Mouse (Mus musculus): Measurements from ENCODE around the gene Fam184b. TPM values are rescaled to one million over a fixed set of nuclear protein-coding genes. Genes with fewer than 3 reads are reported as not detected.

The Fam184b gene
- polyA plus RNA-seq, 1 experiment from 2014 or later, result 2.1 TPM

DNA sequence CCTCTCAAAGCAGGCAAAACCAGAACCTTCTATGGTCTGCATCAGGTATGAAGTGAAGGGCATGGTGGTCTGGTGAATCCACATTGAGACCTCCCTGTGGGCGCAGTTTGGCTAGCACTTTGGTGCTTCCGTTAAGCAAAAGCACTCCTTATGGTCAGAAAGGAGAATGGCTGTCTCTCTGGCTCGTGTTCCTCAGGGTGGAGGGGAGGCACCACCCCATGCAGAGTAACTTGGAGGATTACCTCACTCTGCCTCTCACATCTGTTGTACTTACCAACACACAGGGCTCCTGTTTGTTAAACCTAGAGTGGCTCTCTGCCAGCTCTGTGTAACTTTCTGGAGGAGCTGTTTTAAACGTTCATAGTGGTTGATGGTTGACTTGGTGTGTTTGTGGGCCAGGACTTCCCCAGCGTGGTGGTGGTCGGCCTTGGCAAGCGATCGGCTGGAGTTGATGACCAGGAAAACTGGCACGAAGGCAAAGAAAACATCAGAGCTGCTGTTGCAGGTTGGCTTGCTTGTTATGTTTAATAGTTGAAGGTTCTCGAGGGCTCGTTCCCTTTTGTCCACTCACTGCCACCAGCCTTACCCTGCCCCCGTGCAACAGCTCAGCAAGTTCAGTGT is 142.4 kb downstream of the Fam184b start:
- 93% methylated on average over 12 of the region's 12 CpGs for WGBS
- no peak overlapping the region for H3K27ac ChIP-seq
- no peak overlapping the region for H3K9ac ChIP-seq
- H3K4me3 ChIP-seq, result no peak overlapping the region
- H3K36me3 ChIP-seq, result peaks cover 36% of the 10 kb centered on the region
- H3K27me3 ChIP-seq, result no peaks in the 10 kb centered on the region
- peaks cover 16% of the 10 kb centered on the region for H3K4me1 ChIP-seq (replicated peaks)
- H3K4me2 ChIP-seq, result no peak overlapping the region
- ATAC-seq (ENCODE audit: low FRiP score), result no peak
- no peaks in the 10 kb centered on the region for H3K9me3 ChIP-seq

DNA sequence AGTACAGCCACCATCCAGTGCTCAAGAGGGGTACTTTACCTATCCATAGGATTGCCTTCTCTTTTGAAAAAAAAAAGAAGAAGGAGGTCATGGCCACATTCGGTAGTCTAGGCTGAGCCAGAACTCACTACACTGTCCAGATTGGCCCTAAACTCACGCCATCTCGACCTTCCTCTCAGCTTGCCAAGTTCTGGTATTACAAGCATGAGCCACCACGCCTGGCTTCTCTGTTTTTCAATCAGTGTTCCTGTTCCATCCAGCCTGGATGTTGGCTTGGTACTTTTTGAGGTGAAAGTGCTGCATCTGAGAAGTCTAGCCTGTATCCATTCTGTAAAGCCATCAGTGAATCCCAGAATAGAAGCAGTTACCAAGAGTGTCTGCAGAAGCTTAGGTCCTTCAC is 142.9 kb downstream of the Fam184b start:
- H3K36me3 ChIP-seq, result peaks cover 31% of the 10 kb centered on the region
- 0 out of 2 replicates have a peak, but pooled peaks cover under 1% of the 10 kb centered on the region for H3K27me3 ChIP-seq
- ATAC-seq (ENCODE audit: low FRiP score), result no peak
- H3K4me1 ChIP-seq (replicated peaks), result peaks cover 16% of the 10 kb centered on the region
- H3K9ac ChIP-seq, result no peak overlapping the region
- no peaks in the 10 kb centered on the region for H3K9me3 ChIP-seq
- WGBS, result 92% methylated on average over 4 of the region's 4 CpGs
- no peak overlapping the region for H3K4me2 ChIP-seq
- no peak overlapping the region for H3K27ac ChIP-seq
- H3K4me3 ChIP-seq, result no peak overlapping the region

GRCm38 (mm10) chr5:45496042-45496441 is 143.4 kb downstream of the Fam184b start:
- no peak overlapping the region for H3K9ac ChIP-seq
- ATAC-seq (ENCODE audit: low FRiP score), result no peak
- no peak overlapping the region for H3K27ac ChIP-seq
- H3K4me1 ChIP-seq (replicated peaks), result peaks cover 16% of the 10 kb centered on the region
- no peak overlapping the region for H3K4me2 ChIP-seq
- H3K4me3 ChIP-seq, result no peak overlapping the region
- H3K9me3 ChIP-seq, result no peaks in the 10 kb centered on the region
- H3K27me3 ChIP-seq, result 0 out of 2 replicates have a peak, but pooled peaks cover 4% of the 10 kb centered on the region
- peaks cover 27% of the 10 kb centered on the region for H3K36me3 ChIP-seq

DNA sequence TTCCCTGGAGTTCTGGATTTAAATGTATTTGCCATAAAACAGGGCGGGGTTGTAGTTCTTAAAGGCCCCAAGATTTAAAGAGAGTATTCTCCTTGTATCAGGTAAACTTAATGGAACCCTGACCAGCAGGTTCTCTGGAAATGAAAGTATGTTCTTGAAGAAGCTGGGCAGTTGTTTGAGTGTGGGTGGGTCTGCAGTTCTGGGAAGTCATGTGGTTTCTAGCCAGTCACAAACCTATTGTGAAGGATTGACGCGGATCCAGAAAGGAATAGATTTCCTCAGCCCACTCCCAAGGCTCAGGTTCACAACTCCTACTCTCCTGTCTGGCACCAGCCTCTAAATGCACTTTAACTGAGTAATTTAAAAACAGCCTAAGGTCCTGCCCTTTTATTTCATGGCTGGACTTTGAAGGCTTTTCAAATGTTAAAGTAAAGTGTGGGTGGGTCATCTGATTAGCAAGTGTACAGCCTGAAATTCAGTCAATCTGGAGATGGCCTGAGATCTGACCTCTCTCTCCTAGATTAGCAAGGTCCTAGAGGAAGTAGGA is 143.9 kb downstream of the Fam184b start:
- Histone ChIP-seq H3K27ac (no peak overlapping the region), H3K4me1 (replicated peaks) (peaks cover 16% of the 10 kb centered on the region), H3K36me3 (peaks cover 23% of the 10 kb centered on the region), H3K27me3 (0 out of 2 replicates have a peak, but pooled peaks cover 4% of the 10 kb centered on the region), H3K4me2 (no peak overlapping the region), H3K9me3 (no peaks in the 10 kb centered on the region), H3K4me3 (no peak overlapping the region), H3K9ac (no peak overlapping the region)
- WGBS, result 90% methylated on average over 3 of the region's 3 CpGs
- ATAC-seq (ENCODE audit: low FRiP score), result no peak

DNA sequence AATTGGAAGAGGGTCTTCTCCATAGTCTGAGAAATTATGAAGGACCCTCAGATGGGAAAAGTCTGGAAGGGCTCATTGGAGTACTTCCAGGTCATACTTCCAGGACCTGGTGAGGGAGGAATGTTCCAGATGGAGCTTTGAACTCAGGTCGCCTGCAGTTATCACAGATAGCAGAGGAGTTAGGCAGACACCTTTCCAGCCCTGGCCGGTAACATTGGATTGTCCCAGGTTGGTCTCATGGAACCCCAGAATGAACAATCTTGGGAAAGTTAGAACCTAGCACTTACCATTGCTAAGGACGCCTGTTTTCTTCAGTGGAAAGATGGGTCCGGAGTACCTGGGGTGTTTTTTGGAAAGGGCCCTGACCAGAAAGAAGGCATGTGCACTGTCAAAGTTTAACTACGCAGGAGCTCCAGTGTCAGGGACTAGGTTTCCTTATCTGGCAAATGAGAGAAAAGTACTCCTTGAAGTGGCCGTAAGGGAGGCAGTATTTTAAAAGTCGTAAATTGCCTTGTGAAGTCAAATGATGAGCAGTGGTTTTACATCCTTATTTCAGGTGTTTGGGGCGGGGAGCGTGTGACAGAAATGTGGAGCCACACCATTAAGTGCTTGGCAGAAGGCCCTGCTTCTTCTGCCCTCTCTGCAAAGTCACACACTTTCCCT is 145.2 kb downstream of the Fam184b start:
- 0 out of 2 replicates have a peak, but pooled peaks have one; percentile 1 for ATAC-seq (ENCODE audit: low FRiP score)
- Histone ChIP-seq H3K27ac (no peak overlapping the region), H3K4me3 (peak overlapping the region; percentile 70), H3K4me2 (peak overlapping the region; percentile 77), H3K9ac (peak overlapping the region; percentile 78), H3K27me3 (0 out of 2 replicates have a peak, but pooled peaks cover 4% of the 10 kb centered on the region), H3K4me1 (replicated peaks) (peaks cover 16% of the 10 kb centered on the region), H3K36me3 (peaks cover 15% of the 10 kb centered on the region), H3K9me3 (no peaks in the 10 kb centered on the region)
- WGBS, result 67% methylated on average over 9 of the region's 9 CpGs

DNA sequence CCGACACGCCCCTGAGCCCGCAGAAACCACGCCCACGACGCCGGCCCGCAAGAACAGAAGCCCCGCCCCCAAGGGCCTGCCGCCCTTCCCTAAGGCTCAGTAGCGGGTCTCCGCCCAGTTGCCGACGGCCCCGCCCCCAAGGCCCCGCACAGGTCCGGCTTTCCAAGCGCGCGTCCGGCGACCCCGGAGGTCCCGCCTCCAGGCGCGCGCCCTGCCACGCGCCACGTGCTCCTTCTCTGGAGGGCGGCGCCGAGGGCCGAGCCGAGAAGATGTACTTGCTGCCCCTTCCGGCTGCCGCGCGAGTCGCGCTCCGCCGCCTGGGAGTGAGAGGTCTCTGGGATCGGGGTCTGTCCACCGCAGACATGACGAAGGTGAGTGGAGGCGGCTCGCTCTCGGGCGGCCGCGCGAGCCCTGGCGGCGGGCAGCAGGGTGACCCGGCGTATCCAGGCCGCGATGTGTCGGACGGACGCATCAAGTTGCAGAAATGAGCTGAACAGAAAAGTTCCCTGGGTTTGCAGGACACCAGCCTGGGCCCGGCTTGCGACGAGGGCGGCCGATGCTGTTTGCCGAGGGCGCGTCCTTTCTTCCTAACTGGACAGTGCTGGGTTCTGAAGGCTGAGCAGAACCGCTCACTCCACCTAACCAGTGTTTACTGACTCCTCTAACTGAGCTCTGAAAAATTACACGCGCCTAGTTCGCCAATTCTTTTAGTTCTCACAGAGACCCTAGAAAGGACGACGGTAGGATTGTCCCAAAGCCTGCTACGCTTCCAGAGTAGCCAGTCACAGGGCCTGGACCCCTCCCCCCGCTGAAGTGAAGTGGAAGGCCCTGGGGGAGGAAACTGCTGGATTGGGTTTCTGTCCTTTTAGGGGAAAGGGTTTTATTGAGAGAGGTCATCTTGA is 146.0 kb downstream of the Fam184b start, which contains the start of gene Lap3:
TSS of gene Lap3 (plus strand) at position 184 of the 902 bp plus-strand sequence.
- H3K9me3 ChIP-seq, result no peaks in the 10 kb centered on the region
- H3K4me2 ChIP-seq, result peak within 1 kb of the TSS; percentile 77
- H3K27me3 ChIP-seq, result 0 out of 2 replicates have a peak, but pooled peaks cover 4% of the 10 kb centered on the region
- under 1% methylated on average over 78 of the region's 78 CpGs for WGBS
- peaks cover 16% of the 10 kb centered on the region for H3K4me1 ChIP-seq (replicated peaks)
- peak within 1 kb of the TSS; percentile 78 for H3K9ac ChIP-seq
- peak within 1 kb of the TSS; percentile 58; the same call in 1 of the 2 replicates for H3K27ac ChIP-seq
- H3K4me3 ChIP-seq, result peak within 1 kb of the TSS; percentile 70
- H3K36me3 ChIP-seq, result peaks cover 13% of the 10 kb centered on the region
- peak; percentile 96 for ATAC-seq (ENCODE audit: low FRiP score)

DNA sequence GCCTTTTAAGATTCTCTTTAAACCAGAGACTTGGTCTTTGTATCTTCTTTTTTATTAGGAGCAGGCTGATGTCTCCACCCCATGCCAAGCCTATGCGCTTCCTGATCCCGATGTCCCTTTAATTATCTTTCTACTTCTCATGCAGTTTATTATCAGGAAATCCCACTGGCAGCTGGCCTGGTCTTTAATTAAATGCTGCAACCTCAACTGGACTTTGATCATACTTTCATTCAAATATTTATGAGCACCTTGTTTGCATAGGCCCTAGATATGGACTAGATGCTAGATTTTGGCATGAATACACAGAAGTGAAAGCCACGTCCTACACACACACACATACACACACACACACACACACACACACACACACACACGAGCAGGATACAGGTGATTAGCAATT is 147.6 kb downstream of the Fam184b start:
- H3K27me3 ChIP-seq, result 0 out of 2 replicates have a peak, but pooled peaks cover 4% of the 10 kb centered on the region
- no peaks in the 10 kb centered on the region for H3K36me3 ChIP-seq
- H3K27ac ChIP-seq, result no peak overlapping the region
- H3K4me1 ChIP-seq (replicated peaks), result peaks cover 16% of the 10 kb centered on the region
- ATAC-seq (ENCODE audit: low FRiP score), result no peak
- H3K4me2 ChIP-seq, result no peak overlapping the region
- H3K9ac ChIP-seq, result no peak overlapping the region
- WGBS, result 77% methylated on average over 4 of the region's 4 CpGs
- no peak overlapping the region for H3K4me3 ChIP-seq
- no peaks in the 10 kb centered on the region for H3K9me3 ChIP-seq

- ATAC-seq (ENCODE audit: low FRiP score), result no peak
- Histone ChIP-seq H3K4me3 (no peak overlapping the region), H3K9ac (no peak overlapping the region), H3K4me1 (replicated peaks) (no peaks in the 10 kb centered on the region), H3K27ac (no peak overlapping the region), H3K36me3 (no peaks in the 10 kb centered on the region), H3K27me3 (no peaks in the 10 kb centered on the region), H3K4me2 (no peak overlapping the region), H3K9me3 (no peaks in the 10 kb centered on the region)
- 78% methylated on average over 1 of the region's 1 CpGs for WGBS
These were observed 155.8 kb downstream of the Fam184b start for GRCm38 (mm10) chr5:45483654-45484053.

DNA sequence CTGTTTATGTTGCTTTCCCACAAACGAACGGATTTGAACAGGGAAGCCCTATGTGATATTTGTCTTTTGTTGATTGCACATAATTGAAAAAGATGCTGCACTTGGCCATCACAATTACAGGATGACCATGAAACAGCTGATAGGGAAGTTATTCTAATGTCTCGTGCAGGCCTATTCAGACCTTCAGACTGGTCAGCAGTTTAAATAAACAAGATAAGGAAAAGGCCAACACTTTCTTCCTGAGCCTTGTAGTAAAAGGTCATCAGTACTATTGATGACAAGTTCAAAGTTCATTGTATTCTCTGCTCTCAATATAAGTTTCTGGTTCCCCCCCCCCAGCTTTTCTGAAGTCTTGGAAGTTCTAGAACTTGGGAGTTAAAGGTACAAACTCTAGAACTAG is 156.8 kb downstream of the Fam184b start:
- Histone ChIP-seq H3K9me3 (no peaks in the 10 kb centered on the region), H3K4me1 (replicated peaks) (no peaks in the 10 kb centered on the region), H3K4me3 (no peak overlapping the region), H3K27ac (no peak overlapping the region), H3K4me2 (no peak overlapping the region), H3K36me3 (no peaks in the 10 kb centered on the region), H3K27me3 (0 out of 2 replicates have a peak, but pooled peaks cover 3% of the 10 kb centered on the region), H3K9ac (no peak overlapping the region)
- 85% methylated on average over 3 of the region's 3 CpGs for WGBS
- no peak for ATAC-seq (ENCODE audit: low FRiP score)

GRCm38 (mm10) chr5:45481125-45481524 is 158.3 kb downstream of the Fam184b start:
- H3K36me3 ChIP-seq, result no peaks in the 10 kb centered on the region
- 91% methylated on average over 2 of the region's 2 CpGs for WGBS
- H3K4me2 ChIP-seq, result no peak overlapping the region
- H3K27ac ChIP-seq, result no peak overlapping the region
- peaks cover 5% of the 10 kb centered on the region for H3K4me1 ChIP-seq (replicated peaks)
- H3K4me3 ChIP-seq, result no peak overlapping the region
- no peaks in the 10 kb centered on the region for H3K9me3 ChIP-seq
- H3K27me3 ChIP-seq, result 0 out of 2 replicates have a peak, but pooled peaks cover 3% of the 10 kb centered on the region
- H3K9ac ChIP-seq, result no peak overlapping the region
- no peak for ATAC-seq (ENCODE audit: low FRiP score)

- Histone ChIP-seq H3K36me3 (no peaks in the 10 kb centered on the region), H3K9me3 (no peaks in the 10 kb centered on the region), H3K4me3 (no peak overlapping the region), H3K9ac (no peak overlapping the region), H3K27me3 (0 out of 2 replicates have a peak, but pooled peaks cover 3% of the 10 kb centered on the region), H3K27ac (no peak overlapping the region), H3K4me2 (no peak overlapping the region), H3K4me1 (replicated peaks) (peaks cover 7% of the 10 kb centered on the region)
- 81% methylated on average over 1 of the region's 1 CpGs for WGBS
- ATAC-seq (ENCODE audit: low FRiP score), result no peak
These were observed 159.3 kb downstream of the Fam184b start for GRCm38 (mm10) chr5:45480066-45480465.

Measured in hindbrain, embryonic 13.5 days (tissue).